Mouse (Mus musculus): Measurements from ENCODE around the gene Zbtb25.

DNA sequence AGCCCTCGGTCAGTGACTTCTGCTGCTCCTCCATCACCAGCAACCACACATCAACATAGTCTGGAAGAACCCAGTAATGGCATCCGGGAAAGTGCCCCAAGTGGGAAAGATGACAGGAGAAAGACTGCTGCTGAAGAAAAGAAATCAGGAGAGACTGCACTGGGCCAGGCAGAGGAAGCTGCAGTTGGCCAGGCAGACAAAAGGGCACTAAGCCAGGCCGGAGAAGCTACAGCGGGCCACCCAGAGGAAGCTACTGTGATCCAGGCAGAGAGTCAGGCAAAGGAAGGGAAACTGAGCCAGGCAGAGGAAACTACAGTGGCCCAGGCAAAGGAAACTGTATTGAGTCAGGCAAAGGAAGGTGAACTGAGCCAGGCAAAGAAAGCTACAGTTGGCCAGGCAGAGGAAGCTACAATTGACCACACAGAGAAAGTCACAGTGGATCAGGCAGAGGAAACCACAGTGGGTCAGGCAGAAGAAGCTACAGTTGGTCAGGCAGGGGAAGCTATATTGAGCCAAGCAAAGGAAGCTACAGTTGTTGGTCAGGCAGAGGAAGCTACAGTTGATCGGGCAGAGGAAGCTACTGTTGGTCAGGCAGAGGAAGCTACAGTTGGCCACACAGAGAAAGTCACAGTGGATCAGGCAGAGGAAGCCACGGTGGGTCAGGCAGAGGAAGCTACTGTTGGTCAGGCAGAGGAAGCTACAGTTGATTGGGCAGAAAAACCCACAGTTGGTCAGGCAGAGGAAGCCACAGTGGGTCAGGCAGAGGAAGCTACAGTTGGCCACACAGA, 40.6 kb downstream of the Zbtb25 start:
- TF ChIP-seq CTCF (IDR thresholded peaks at IDR 0.05; ENCODE audit: control insufficient read depth, insufficient read depth, insufficient read length) (no peak), CEBPB (IDR thresholded peaks at IDR 0.05; ENCODE audit: low read depth) (no peak), MAX (IDR thresholded peaks at IDR 0.05) (no peak), MYOG (IDR thresholded peaks at IDR 0.05; ENCODE audit: control insufficient read depth, extremely low read depth, insufficient read length) (no peak)

Measured in C2C12 (cell line).